Mouse (Mus musculus) neural tube, embryonic 10.5 days (tissue): ENCODE measurements around the gene Abhd18.
"Not testable (repeated sequence)": the region's sequence is repeated elsewhere in the genome, so short reads cannot be mapped to it uniquely, and the experiment has no call there.

Source experiments
- DNase-seq: peaks from one replicate; pipeline ENCODE4 v3.0.0-alpha.2; 2017; ENCODE audit warnings: low spot score; ENCODE audit errors: extremely low spot score

Gene Abhd18

DNA sequence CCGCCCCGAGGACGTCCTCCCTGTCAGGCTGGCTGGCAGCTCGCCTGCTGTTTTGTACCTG lies at the start of gene Abhd18:
Gene Abhd18, plus strand, starts transcription at position 14 of the 61 bp plus-strand sequence.
- not testable (repeated sequence) for DNase-seq

GRCm38 (mm10) chr3:40798054-40798453 lies 48.7 kb upstream of the Abhd18 start:
- no peak for DNase-seq

DNA sequence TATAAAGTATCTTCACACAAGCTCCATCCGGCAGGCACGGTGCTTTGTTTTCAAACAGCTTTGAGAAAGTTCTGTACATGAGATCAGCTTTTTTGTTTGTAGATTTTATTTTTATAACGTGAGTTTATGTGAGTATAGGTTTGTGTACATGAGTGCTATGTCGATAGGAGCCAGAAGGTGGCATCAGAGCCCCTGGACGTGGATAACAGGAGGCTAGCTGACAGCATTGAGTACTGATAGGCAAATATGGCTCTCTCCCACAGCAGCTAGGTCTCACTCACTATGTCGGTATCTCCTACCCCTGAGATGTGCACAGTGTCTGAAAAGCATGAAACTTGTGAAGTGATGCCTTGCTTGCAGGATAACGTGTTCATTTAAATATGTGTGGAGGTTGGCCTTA lies 48.3 kb upstream of the Abhd18 start:
- DNase-seq: peak; percentile 42

GRCm38 (mm10) chr3:40799530-40800372 lies 47.0 kb upstream of the Abhd18 start, which contains the start of gene Plk4:
Gene Plk4 (plus strand): TSS chr3:40800019.
- DNase-seq: peak; percentile 96

- DNase-seq: no peak
Observed at GRCm38 (mm10) chr3:40800373-40800823, 46.4 kb upstream of the Abhd18 start.

GRCm38 (mm10) chr3:40806871-40807270 lies 39.9 kb upstream of the Abhd18 start:
- DNase-seq: no peak

DNA sequence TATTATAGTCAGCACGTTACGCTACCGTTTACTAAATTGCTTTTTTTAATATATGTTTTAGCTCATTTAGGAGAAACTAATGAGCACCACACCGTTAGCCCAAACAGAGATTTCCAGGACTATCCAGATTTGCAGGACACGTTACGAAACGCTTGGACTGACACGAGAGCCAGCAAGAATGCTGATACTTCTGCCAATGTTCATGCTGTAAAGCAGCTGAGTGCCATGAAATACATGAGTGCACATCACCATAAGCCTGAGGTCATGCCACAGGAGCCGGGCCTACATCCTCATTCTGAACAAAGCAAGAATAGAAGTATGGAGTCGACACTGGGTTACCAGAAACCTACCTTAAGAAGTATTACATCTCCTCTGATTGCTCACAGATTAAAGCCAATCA lies 38.1 kb upstream of the Abhd18 start:
- DNase-seq: no peak

DNA sequence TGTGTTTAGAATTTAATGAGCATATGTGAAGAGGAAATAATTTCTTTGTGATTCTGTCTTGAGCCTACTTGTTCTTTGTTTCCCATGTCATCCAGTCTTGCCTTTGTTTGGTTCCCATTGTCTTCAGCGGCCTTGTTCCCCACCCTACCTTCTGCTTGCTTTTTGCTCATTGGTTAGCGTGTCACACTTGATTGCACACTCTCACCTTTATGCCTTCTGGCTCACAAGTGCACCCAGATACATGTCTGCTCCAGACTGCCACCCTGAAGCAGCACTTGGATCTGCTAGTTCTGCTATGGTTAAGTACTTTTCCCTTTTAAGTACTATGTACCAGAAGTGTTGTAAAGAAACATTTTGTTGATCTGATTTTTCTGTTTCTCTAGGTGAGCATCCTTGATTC lies 36.9 kb upstream of the Abhd18 start:
- DNase-seq: no peak

DNA sequence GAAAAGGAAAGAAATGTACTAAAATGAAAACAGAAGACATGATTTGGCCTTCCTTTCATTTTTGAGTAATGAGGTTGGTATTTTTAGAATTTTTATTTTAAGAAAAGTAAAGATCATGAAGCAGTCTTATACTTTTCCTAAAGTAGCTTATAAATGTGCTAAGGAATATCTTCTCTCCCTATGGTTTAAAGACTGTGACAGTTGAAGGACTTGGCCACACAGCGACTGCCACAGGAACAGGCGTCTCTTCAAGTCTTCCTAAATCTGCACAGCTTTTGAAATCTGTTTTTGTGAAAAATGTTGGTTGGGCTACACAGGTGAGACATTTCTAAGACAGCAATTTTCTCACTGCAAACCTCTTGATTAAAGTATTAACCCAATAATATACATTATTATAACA lies 33.5 kb upstream of the Abhd18 start:
- DNase-seq: no peak

GRCm38 (mm10) chr3:40845521-40845920 lies 1.2 kb upstream of the Abhd18 start:
- DNase-seq: not testable (repeated sequence)

DNA sequence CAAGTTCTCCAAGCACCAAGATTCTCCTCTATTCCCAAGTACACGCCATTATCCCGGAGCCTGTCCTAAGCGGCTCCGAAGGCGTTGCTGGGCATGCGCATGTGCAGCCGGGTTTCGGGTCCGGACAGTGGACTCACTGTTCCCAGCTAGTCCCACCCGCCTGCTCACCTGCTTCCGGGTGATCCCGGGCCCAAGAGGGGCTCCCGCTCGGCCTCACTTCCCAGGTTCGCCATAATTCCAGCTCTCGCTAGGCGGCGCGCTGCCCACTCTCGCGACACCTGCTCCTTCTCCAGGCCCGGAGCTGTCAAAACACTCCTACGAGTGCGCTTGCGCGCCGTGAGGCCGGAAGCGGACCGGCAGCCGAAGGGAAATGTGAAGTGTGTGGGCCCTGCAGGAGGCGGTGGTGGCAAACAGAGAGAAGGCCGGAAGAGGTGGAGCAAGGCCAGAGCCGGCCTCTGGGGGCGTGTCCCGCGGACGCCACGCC lies 255 bp upstream of the Abhd18 start, which contains the start of gene Mfsd8:
Gene Mfsd8, minus strand, starts transcription at position 414 of the 484 bp plus-strand sequence.
- DNase-seq: peak; percentile 97

GRCm38 (mm10) chr3:40847018-40847417 lies 248 bp downstream of the Abhd18 start:
- peak; percentile 53 for DNase-seq

GRCm38 (mm10) chr3:40847936-40848335 lies 1.2 kb downstream of the Abhd18 start:
- not testable (repeated sequence) for DNase-seq

DNA sequence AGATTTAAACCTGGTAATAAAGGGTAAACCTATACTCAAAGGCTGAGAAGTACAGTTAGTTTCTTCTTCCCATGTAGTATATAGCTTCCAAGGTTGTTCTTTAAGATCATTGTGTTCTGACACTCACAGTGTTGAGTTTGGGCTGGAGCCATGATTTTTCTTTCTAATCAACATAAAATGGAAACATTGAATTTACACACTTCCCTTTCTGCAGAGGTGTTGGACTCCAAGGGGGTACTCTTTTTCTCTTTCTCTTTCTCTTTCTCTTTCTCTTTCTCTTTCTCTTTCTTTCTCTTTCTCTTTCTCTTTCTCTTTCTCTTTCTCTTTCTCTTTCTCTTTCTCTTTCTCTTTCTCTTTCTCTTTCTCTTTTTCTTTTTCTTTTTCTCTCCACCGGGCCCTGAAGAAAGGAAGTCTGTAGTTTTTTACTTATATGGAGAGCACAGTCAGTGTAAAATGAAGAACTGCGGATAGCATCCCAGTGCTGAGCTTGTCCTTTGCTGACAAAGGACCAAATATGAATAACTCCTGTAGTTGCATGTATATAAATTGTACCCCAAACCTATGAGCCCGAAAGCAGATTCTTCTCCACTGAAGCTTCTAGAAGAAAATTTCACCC lies 6.5 kb downstream of the Abhd18 start:
- not testable (repeated sequence) for DNase-seq

DNA sequence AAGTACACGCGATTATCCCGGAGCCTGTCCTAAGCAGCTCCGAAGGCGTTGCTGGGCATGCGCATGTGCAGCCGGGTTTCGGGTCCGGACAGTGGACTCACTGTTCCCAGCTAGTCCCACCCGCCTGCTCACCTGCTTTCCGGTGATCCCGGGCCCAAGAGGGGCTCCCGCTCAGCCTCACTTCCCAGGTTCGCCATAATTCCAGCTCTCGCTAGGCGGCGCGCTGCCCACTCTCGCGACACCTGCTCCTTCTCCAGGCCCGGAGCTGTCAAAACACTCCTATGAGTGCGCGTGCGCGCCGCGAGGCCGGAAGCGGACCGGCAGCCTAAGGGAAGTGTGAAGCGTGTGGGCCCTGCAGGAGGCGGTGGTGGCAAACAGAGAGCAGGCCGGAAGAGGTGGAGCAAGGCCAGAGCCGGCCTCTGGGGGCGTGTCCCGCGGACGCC lies 47.1 kb downstream of the Abhd18 start:
- peak; percentile 99 for DNase-seq

- DNase-seq: peak; percentile 41
Observed at GRCm38 (mm10) chr3:40894336-40894735, 47.6 kb downstream of the Abhd18 start.

- not testable (repeated sequence) for DNase-seq
Observed at GRCm38 (mm10) chr3:40902443-40902842, 55.7 kb downstream of the Abhd18 start, which contains the start of gene 1700034I23Rik. Gene 1700034I23Rik (minus strand): TSS chr3:40902543.

DNA sequence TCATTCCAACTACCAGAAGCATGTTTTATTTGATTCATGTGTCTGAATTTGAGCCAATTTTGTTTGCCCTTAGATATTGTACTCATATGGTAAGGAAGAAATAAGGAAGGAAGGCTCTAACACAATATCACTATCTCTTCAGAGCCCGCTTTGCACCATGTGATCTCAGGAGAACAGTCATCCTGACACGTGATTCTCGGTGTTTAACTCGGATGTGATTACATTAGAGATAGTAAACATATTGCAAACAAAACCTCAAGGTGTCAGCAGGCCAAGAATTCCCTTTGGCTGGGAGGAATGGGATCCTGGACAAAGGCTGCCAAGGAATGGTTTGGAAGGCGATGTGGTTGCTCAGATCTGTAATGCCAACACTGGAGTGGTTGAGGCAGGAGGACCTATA lies 91.4 kb downstream of the Abhd18 start:
- DNase-seq: no peak

DNA sequence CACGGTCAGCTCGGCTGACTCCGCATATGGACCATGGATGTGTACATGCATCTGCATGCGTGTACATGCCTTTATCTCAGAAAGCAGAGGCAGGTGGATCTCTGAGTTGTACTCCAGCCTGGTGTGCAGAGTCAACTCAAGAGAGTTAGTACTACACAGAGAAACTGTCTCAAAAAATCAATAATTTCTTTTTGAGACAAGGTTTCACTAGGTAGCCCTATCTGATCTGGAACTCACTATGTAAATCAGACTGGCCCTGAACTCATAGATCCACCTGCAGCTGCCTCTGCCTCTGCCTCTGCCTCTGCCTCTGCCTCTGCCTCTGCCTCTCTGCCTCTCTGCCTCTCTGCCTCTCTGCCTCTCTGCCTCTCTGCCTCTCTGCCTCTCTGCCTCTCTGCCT lies 91.8 kb downstream of the Abhd18 start:
- DNase-seq: no peak

DNA sequence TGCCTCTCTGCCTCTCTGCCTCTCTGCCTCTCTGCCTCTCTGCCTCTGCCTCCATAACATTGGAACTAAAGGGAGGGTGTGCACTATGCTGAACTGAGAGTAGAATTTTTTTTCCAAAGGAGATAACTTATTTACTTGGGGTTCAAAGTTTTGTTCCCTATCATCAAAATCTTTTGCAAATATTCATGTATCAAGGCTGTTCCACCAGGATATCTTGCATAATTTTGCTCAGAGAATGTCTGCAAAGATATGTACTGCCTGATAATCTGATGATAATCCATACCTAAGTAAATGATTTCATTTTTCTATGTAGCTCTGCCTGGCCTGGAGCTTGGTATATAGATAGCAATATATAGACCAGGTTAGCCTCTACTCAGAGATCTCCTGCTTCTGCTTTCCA lies 92.2 kb downstream of the Abhd18 start:
- DNase-seq: no peak

DNA sequence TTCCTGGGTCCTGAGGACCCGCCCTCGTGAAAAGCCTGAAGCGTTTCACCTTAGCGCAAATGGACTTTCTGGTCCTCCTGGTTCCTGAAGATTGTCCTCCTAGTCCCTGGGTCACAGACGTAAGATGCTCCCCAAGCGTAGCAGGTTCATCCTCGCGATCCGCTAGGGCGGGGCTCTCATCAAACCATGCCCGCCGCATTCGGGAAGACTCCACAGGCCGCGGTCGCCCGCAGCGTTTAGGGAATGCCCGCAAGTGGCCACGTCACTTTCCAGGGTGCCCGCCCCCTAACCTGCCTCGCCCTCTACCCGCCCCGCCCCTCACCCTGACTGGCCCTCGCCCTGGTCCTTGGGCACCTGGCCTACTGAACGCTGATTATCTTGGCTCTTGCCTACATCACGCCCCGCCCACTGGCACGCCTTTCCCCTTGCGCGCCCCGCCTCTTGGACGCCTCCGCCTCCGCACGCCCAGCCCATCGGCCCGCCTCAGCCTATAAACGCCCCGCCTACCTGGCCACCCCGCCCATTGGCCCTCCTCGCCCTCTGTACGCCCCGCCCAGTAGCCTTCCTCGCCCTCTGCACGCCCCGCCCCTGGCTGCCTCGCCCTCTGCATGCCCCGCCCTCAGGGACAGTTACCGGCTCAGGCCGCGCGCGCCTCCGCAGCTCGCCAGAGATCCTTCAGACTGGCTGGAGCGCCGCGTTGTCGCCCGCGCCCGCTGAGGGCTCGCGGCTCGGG lies 102.6 kb downstream of the Abhd18 start, which contains the start of gene Larp1b:
Gene Larp1b, plus strand, starts transcription at position 659 of the 733 bp plus-strand sequence.
- peak; percentile 99 for DNase-seq
